Mouse (Mus musculus): Measurements from ENCODE around the gene Myo16.

- TF ChIP-seq CTCF (IDR thresholded peaks at IDR 0.05; ENCODE audit: insufficient read depth, low read depth, low read length) (no peak), POLR2A (IDR thresholded peaks at IDR 0.05; ENCODE audit: insufficient read depth, low read depth, low read length) (no peak)
Measured at GRCm38 (mm10) chr8:10490874-10491273, 337.2 kb downstream of the Myo16 start.
